Mouse (Mus musculus) gastrocnemius, postnatal 4 days (tissue): ENCODE data around the gene Rpl14. TPM values are rescaled to one million over a fixed set of nuclear protein-coding genes. Genes with fewer than 3 reads are reported as not detected.

Experiments used
- DNase-seq, 2 experiments: peaks; one replicate each; pipeline ENCODE4 v3.0.0; 2021 to 2022; ENCODE audit warnings: low spot score in 2 of 2, mixed read lengths in 2 of 2
- total RNA-seq, 2 experiments: library from RNA; stranded (reverse); gene quantifications; 2 replicates each; pipeline ENCODE4 v1.2.3; 2021

Rpl14 gene
- total RNA-seq, 2 experiments from 2014 or later: 689 to 696 TPM

DNA sequence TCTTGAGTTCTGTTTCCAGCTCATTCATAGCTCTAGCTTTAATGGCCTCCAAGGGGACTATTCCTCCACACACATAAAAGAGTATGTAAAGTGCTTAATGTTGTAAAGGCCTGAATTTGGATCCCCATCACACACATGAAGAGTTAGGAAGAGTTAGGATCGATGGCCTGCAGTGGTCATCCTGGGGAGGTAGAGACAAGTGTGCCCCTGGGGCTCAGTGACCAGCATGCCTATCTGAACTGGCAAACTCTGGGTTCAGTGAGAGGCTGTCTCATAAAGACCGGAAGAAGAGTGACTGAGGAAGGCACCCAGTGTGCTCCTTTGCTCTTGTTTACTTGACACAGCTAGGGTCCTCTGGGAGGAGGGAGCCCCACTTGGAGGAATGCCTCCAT, 914 bp upstream of the Rpl14 start:
- DNase-seq: no peak

- DNase-seq: no peak
Measured at GRCm38 (mm10) chr9:120571593-120572385, 545 bp downstream of the Rpl14 start.

GRCm38 (mm10) chr9:120575748-120576661, 4.8 kb downstream of the Rpl14 start:
- no peak for DNase-seq

DNA sequence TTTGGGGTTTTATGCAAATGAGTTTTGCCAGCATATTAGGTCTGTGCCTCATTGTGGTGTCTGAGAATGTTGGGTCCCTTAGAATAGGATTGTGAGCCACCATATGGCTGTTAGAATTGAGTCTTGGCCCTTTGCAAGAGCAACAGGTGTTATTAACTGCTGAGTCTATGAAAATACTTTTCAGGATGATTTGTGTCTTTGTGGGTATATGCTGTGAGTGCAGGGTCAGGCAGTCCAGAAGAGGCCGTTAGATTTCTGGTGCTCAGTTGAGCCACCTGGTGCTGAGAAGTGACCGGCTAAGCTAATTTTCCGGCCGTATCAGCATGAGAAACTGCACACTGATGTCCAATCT, 5.4 kb downstream of the Rpl14 start:
- DNase-seq: no peak

DNA sequence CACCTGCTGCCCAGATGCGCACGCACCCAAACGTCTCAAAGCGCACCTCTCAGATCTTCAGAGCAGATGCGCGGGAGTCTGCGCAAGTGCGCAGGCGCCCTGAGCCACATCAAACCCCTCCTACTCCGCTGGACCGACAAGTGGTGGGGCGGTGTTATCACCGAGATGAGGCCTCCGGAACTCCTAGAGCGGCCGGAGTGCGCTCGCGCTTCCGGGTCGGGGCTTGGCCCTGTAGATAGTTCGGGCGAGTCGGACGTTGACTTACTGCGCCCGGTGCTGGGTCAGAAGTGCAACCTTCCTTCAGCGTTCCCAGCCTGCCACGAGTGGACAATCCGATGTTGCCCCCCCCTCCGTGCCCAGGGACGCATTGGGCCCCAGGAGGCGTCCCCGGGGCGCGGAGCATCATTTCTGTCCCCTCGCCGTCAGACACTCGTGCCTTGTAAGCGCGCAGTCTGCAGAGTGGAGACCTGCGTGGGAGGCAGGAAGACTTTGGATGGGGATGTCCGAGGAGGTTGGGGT, 5.9 kb downstream of the Rpl14 start:
- DNase-seq: peak; percentile 62 to 86

- DNase-seq: no peak
Measured at GRCm38 (mm10) chr9:120577706-120578405, 6.6 kb downstream of the Rpl14 start.

DNA sequence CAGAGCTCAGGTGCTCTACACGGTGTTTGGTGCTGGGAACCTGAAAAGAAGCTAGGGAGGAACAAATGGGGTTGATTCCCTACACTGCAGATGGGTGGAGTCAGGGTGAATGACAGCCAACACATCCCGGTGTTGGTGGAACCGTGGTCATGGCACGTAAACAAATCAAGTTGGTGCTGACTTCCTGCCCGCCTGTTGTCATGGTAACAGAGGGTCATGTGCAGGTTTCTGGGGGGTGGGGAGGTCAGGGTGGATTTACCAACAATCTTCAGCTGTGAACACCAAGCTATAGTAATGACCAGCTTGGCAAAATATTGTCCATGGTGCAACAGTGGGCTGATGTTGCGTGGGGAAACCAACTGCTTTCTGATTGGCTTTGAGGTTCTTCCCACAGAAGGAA, 7.5 kb downstream of the Rpl14 start:
- DNase-seq: no peak

- DNase-seq: no peak
Measured at GRCm38 (mm10) chr9:120579808-120580207, 8.6 kb downstream of the Rpl14 start.

GRCm38 (mm10) chr9:120581941-120582618, 10.8 kb downstream of the Rpl14 start:
- peak in 1 of 2 experiments; percentile 56 for DNase-seq

GRCm38 (mm10) chr9:120582619-120583308, 11.5 kb downstream of the Rpl14 start:
- peak; percentile 67 to 88 for DNase-seq

DNA sequence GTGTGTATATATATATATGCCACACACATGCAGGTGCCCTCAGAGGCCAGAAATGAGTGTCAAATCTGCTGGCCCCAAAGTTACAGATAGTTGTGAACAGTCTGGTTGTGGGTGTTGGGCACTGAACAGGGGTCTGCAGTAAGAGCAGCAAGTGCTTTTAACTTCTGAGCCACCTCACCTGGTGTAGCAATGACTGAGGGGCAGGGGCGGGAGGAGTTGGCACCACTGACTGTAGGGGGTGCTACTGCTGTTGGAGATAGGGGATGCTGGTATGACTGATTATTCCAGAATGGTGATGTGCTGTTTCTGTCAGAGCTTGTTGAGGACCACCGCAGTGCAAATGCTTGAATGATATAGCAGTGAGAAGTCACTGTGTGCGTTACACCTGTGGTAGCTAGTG, 12.1 kb downstream of the Rpl14 start:
- no peak for DNase-seq

GRCm38 (mm10) chr9:120586546-120586945, 15.3 kb downstream of the Rpl14 start:
- DNase-seq: peak; percentile 58 to 67

DNA sequence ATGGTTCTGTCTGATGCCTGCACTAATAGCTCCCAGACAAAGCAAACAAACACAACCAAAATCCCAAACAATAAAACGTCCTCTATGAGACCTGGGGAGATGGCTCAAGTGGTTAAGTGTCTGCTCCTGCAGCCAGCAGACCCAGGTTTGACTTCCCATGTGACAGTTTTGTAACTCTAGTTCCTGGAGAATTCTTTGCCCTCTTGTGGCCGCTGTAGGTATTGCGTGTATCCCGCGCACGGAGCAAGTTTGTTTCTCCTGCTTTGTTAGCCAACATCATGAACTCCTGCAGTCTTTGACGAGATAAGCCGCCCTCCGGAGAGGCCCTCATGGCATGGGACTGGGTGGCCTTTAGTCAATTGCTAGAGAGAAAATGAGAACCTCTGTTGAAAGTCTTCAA, 20.2 kb downstream of the Rpl14 start:
- DNase-seq: peak; percentile 58 to 67

GRCm38 (mm10) chr9:120593383-120594101, 22.3 kb downstream of the Rpl14 start:
- no peak for DNase-seq

- DNase-seq: no peak
Measured at GRCm38 (mm10) chr9:120594839-120595238, 23.6 kb downstream of the Rpl14 start.

- DNase-seq: no peak
Measured at GRCm38 (mm10) chr9:120595306-120595705, 24.1 kb downstream of the Rpl14 start.

DNA sequence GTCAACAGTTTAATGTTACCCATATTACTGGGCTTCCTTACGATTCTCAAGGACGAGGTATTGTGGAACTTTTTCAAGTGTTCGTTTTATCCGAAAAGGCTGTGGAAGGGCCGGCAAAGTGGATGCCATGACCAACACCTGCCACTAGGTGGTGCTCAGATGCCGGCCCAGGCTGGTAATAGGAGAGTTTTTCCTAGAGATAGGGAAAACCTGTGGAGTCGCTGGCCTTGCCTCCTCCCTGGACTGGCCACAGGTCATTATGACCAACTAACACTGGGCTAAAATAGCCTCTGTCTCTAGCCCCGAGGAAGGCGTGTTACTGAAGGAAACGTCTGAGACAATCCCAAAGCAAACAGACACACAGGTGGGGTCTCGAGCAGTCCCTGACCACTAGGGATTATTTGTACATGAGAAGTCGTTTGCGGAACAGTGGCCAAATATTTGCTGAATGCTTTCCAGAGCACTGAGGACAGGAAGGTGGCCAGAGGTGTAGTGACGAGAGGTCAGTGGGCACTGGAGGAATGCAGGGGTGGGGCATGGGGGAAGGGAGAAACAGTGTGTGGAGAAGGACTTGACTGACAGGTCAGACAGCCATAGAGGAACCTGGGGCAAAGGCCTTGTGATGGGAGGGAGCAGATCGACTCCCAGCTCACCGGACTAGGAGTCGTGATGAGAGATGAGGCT, 30.4 kb downstream of the Rpl14 start:
- DNase-seq: peak; percentile 59 to 69

DNA sequence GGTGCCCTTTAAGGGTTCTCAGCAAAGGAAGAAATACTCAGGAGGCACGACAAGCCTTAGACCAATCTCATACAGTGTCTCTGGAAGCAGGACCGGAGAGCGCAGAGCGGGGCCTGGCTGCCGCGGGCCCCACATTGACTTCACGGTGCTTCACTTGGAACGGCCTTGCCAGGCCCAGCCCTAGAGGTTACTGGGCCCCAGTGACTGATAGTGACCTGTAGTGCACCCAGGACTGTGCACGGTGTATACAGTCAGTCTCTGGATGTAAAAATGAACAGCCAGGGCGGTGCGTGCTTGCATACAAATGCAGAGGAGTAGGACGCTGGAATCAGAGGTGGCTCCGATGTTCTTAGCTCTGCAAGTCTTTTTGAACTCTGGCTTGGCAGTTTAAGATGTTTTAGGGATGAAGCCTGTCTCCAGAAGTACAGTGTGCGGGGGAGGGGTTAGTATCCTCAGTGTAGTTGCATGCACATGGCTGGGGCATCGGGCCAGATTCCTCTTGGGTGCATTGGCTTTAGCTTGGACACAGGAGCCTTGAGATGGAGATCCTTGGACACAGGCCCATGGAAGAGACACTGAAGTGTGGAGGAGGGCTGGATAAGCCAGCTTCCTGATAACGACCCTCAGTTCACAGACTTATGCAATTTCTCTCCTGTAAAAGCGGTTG, 31.1 kb downstream of the Rpl14 start:
- DNase-seq: peak in 1 of 2 experiments; percentile 52
